ENCODE assay signal across 8 mouse cellular contexts in the genomic region with DNA sequence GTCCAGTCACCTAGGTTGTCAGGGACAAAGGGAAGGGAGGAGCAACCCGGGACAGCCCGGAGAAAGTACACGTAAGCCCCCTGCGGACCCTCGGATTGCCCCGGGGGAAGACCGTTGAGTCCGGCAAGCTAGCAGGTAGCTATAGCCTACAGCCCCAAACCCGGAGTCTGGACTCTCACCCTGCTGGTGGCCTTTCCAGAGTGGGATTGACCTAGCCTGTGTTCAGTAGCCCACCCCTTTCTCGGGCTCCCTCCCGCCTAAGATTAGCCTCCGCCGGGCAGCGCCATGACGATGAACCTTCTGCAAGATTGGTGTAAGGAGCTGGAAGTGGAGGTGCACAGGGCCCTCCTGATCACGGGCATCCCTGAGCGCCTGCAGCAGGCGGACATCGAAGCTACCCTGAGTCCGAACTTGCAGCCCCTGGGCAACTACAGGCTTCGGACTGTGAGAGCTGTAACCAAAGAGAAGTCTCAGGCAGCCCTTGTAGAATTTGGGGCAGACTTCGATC. TPM values are rescaled to one million over a fixed set of nuclear protein-coding genes. Genes with fewer than 3 reads are reported as not detected.
DNase-seq lines count a peak whose midpoint lies in the region; ATAC-seq and TF ChIP-seq lines count a peak whose summit lies in the region.

No protein-coding gene starts in this region.

- H3K79me2 ChIP-seq in C2C12 (ENCODE audit: control insufficient read depth, insufficient read depth): no peaks in the 10 kb centered on the region

- peak overlapping the region; percentile 83 for H3K27ac ChIP-seq in heart, embryonic 10.5 days
- peak overlapping the region; percentile 15; the same call in 1 of the 2 replicates for H3K27ac ChIP-seq in forebrain, embryonic 11.5 days (ENCODE audit: low read depth, low read length)
- no peak overlapping the region for H3K27ac ChIP-seq in liver, embryonic 12.5 days

- WGBS in heart, embryonic 10.5 days: under 1% methylated on average over 22 of the region's 22 CpGs
- under 1% methylated on average over 22 of the region's 22 CpGs for WGBS in forebrain, embryonic 11.5 days
- WGBS in liver, embryonic 12.5 days (ENCODE audit: insufficient replicate concordance): 4% methylated on average over 22 of the region's 22 CpGs

- no peaks in the 10 kb centered on the region for H3K36me3 ChIP-seq in heart, embryonic 10.5 days
- no peaks in the 10 kb centered on the region for H3K36me3 ChIP-seq in C2C12 (ENCODE audit: control insufficient read depth, insufficient read depth)
- H3K36me3 ChIP-seq in forebrain, embryonic 11.5 days (ENCODE audit: control insufficient read depth, insufficient read depth, low read length): no peaks in the 10 kb centered on the region
- H3K36me3 ChIP-seq in liver, embryonic 12.5 days: no peaks in the 10 kb centered on the region

- intact Hi-C loops in heart, postnatal 25 days (cut with DNase I): loop anchor here (5.0 kb wide), 2 partner anchors 107 to 122 kb away; no protein-coding TSS in a partner anchor

- H3K4me1 ChIP-seq in heart, embryonic 10.5 days: peaks cover 53% of the 10 kb centered on the region
- H3K4me1 ChIP-seq in forebrain, embryonic 11.5 days (replicated peaks; ENCODE audit: control insufficient read depth, insufficient read depth, low read length): peaks cover 24% of the 10 kb centered on the region
- peaks cover 19% of the 10 kb centered on the region for H3K4me1 ChIP-seq in liver, embryonic 12.5 days

- H3K79me3 ChIP-seq in C2C12 (ENCODE audit: low read depth): no peaks in the 10 kb centered on the region

- DNase-seq in heart, embryonic 10.5 days (ENCODE audit: low spot score): no peak
- DNase-seq in heart, postnatal 25 days (ENCODE audit: low spot score): no peak
- no peak for DNase-seq in forebrain, embryonic 11.5 days (ENCODE audit: low spot score)
- no peak for DNase-seq in testis, postnatal 10 days (ENCODE audit: low spot score)
- no peak for DNase-seq in MN1 (ENCODE audit: low spot score)
- DNase-seq in embryo, embryonic 10.5 days (ENCODE audit: low spot score): no peak

- H3ac ChIP-seq in C2C12 (ENCODE audit: control insufficient read depth, insufficient read length, low read depth): peak overlapping the region; percentile 64

- ATAC-seq in forebrain, embryonic 11.5 days (replicated peaks; ENCODE audit: low FRiP score): no peak
- ATAC-seq in liver, embryonic 12.5 days: peak; percentile 8; the same call in 1 of the 2 replicates

- peak overlapping the region; percentile 71 for H3K4me3 ChIP-seq in heart, embryonic 10.5 days
- no peak overlapping the region for H3K4me3 ChIP-seq in C2C12 (ENCODE audit: insufficient read depth, poor library complexity, severe bottlenecking)
- H3K4me3 ChIP-seq in forebrain, embryonic 11.5 days (ENCODE audit: low read depth, low read length): peak overlapping the region; percentile 61
- H3K4me3 ChIP-seq in liver, embryonic 12.5 days: peak overlapping the region; percentile 54

- TF ChIP-seq CTCF in C2C12 (IDR thresholded peaks at IDR 0.05; ENCODE audit: control insufficient read depth, insufficient read depth, insufficient read length): no peak

- H3K9me3 ChIP-seq in heart, embryonic 10.5 days: no peaks in the 10 kb centered on the region
- no peaks in the 10 kb centered on the region for H3K9me3 ChIP-seq in forebrain, embryonic 11.5 days (ENCODE audit: control insufficient read depth, low read length)
- no peaks in the 10 kb centered on the region for H3K9me3 ChIP-seq in liver, embryonic 12.5 days (replicated peaks)

- peak overlapping the region; percentile 91 for H3K4me2 ChIP-seq in forebrain, embryonic 11.5 days (ENCODE audit: low read depth, low read length, severe bottlenecking)
- H3K4me2 ChIP-seq in liver, embryonic 12.5 days: peak overlapping the region; percentile 70

- peak overlapping the region; percentile 78 for H3K9ac ChIP-seq in forebrain, embryonic 11.5 days (ENCODE audit: low read length)
- peak overlapping the region; percentile 58 for H3K9ac ChIP-seq in liver, embryonic 12.5 days

- peaks cover 55% of the 10 kb centered on the region for H3K27me3 ChIP-seq in heart, embryonic 10.5 days (ENCODE audit: insufficient read depth, poor library complexity, severe bottlenecking)
- H3K27me3 ChIP-seq in C2C12 (ENCODE audit: control insufficient read depth, insufficient read depth, insufficient read length): no peaks in the 10 kb centered on the region
- peaks cover 45% of the 10 kb centered on the region for H3K27me3 ChIP-seq in forebrain, embryonic 11.5 days (ENCODE audit: control insufficient read depth, insufficient read depth, low read length)
- peaks cover 99% of the 10 kb centered on the region for H3K27me3 ChIP-seq in liver, embryonic 12.5 days (replicated peaks)

TF ChIP-seq in C2C12, 6 proteins besides CTCF, POLR2A, EP300 and RAD21:
- TF ChIP-seq CEBPB (IDR thresholded peaks at IDR 0.05; ENCODE audit: low read depth) (no peak), MYOG (IDR thresholded peaks at IDR 0.05; ENCODE audit: control insufficient read depth, extremely low read depth, insufficient read length) (no peak), MYOD1 (IDR thresholded peaks at IDR 0.05; ENCODE audit: control insufficient read depth, insufficient read length, low read depth) (no peak), USF1 (IDR thresholded peaks at IDR 0.05; ENCODE audit: low read depth) (no peak), MAX (IDR thresholded peaks at IDR 0.05) (no peak), FOSL1 (IDR thresholded peaks at IDR 0.05; ENCODE audit: insufficient read depth, low read length, poor library complexity, severe bottlenecking) (no peak)

RNA-seq across cellular contexts. Expression of gene Pnmal2, which starts 0.4 kb away (rescaled TPM):
- polyA plus RNA-seq in heart, embryonic 10.5 days (2016; fragmentation: Nextera tagmentation; extraction: Ambion mirVana): 1.7 and 2.2 TPM in 2 replicates
- 1 to 10 TPM; 3.7 to 4.1 TPM for total RNA-seq in heart, postnatal 25 days (2021)
- 12.6 TPM for polyA plus RNA-seq in C2C12 (2012; fragmentation: generic; extraction: Trizol)
- polyA plus RNA-seq in forebrain, embryonic 11.5 days (2014; fragmentation: Nextera tagmentation; extraction: Ambion mirVana): 12.3 and 13.0 TPM in 2 replicates
- polyA plus RNA-seq in liver, embryonic 12.5 days (2016; fragmentation: Nextera tagmentation; extraction: Ambion mirVana): 0.41 and 0.75 TPM in 2 replicates

RNA-seq across cellular contexts. Expression of gene Pnmal1, which starts 14.6 kb away (rescaled TPM):
- 0.16 and 0.30 TPM in 2 replicates for polyA plus RNA-seq in heart, embryonic 10.5 days (2016; fragmentation: Nextera tagmentation; extraction: Ambion mirVana)
- total RNA-seq in heart, postnatal 25 days (2021): not detected
- not detected for polyA plus RNA-seq in C2C12 (2012; fragmentation: generic; extraction: Trizol)
- 20.4 and 22.7 TPM in 2 replicates for polyA plus RNA-seq in forebrain, embryonic 11.5 days (2014; fragmentation: Nextera tagmentation; extraction: Ambion mirVana)
- polyA plus RNA-seq in liver, embryonic 12.5 days (2016; fragmentation: Nextera tagmentation; extraction: Ambion mirVana): 0.05 and 0.08 TPM in 2 replicates

RNA-seq across cellular contexts. Expression of gene Calm3, which starts 20.9 kb away (rescaled TPM):
- 114 and 117 TPM in 2 replicates for polyA plus RNA-seq in heart, embryonic 10.5 days (2016; fragmentation: Nextera tagmentation; extraction: Ambion mirVana)
- 100 to 1,000 TPM; 196 to 203 TPM for total RNA-seq in heart, postnatal 25 days (2021)
- polyA plus RNA-seq in C2C12 (2012; fragmentation: generic; extraction: Trizol): 365 TPM
- polyA plus RNA-seq in forebrain, embryonic 11.5 days (2014; fragmentation: Nextera tagmentation; extraction: Ambion mirVana): 276 and 285 TPM in 2 replicates
- 91.2 and 94.4 TPM in 2 replicates for polyA plus RNA-seq in liver, embryonic 12.5 days (2016; fragmentation: Nextera tagmentation; extraction: Ambion mirVana)

RNA-seq across cellular contexts. Expression of gene Gm42372, which starts 38.0 kb away (rescaled TPM):
- 0.22 and 0.24 TPM in 2 replicates for polyA plus RNA-seq in heart, embryonic 10.5 days (2016; fragmentation: Nextera tagmentation; extraction: Ambion mirVana)
- total RNA-seq in heart, postnatal 25 days (2021): not detected
- not detected for polyA plus RNA-seq in C2C12 (2012; fragmentation: generic; extraction: Trizol)
- 1.4 and 1.8 TPM in 2 replicates for polyA plus RNA-seq in forebrain, embryonic 11.5 days (2014; fragmentation: Nextera tagmentation; extraction: Ambion mirVana)
- 0.07 TPM in 2 replicates for polyA plus RNA-seq in liver, embryonic 12.5 days (2016; fragmentation: Nextera tagmentation; extraction: Ambion mirVana)

RNA-seq across cellular contexts. Expression of gene Ptgir, which starts 38.6 kb away (rescaled TPM):
- 0.15 and 0.51 TPM in 2 replicates for polyA plus RNA-seq in heart, embryonic 10.5 days (2016; fragmentation: Nextera tagmentation; extraction: Ambion mirVana)
- total RNA-seq in heart, postnatal 25 days (2021): 1 to 10 TPM; 2.1 to 3.1 TPM
- polyA plus RNA-seq in C2C12 (2012; fragmentation: generic; extraction: Trizol): 5.7 TPM
- polyA plus RNA-seq in forebrain, embryonic 11.5 days (2014; fragmentation: Nextera tagmentation; extraction: Ambion mirVana): 0.11 and 0.39 TPM in 2 replicates
- 0.86 and 1.5 TPM in 2 replicates for polyA plus RNA-seq in liver, embryonic 12.5 days (2016; fragmentation: Nextera tagmentation; extraction: Ambion mirVana)

Comparison
In these comparisons a context has a peak if more than half of its experiments do, and no peak if none do; other contexts are left out.
1. RNA of gene Pnmal1, which starts 14.6 kb away (polyA plus RNA-seq): 20.4 to 22.7 TPM in forebrain, embryonic 11.5 days; 0.16 to 0.30 TPM in heart, embryonic 10.5 days, 0.05 to 0.08 TPM in liver, embryonic 12.5 days and not detected in C2C12 (single experiment); every median in the first group is over 10 times any median in the second.